Mouse (Mus musculus) CH12.LX (cell line): Measurements from ENCODE around the gene Pgls. TPM values are rescaled to one million over a fixed set of nuclear protein-coding genes. Genes with fewer than 3 reads are reported as not detected.

Experiments used
- DNase-seq: peaks from one replicate; pipeline ENCODE4 v3.0.0-alpha.2; 2013; ENCODE audit errors: extremely low read depth
- H3K27ac ChIP-seq: 2 replicates; pipeline ENCODE4 v1.5.1; 2012; ENCODE audit warnings: low read depth, mild to moderate bottlenecking, control low read depth, moderate library complexity; ENCODE audit not compliant: insufficient read depth
- H3K27me3 ChIP-seq: replicated peaks from 2 replicates; pipeline ENCODE3; 2012; ENCODE audit warnings: inconsistent platforms
- H3K36me3 ChIP-seq, 2 experiments: replicated peaks in 1 of 2; 2 replicates each; pipeline versions ENCODE3 to v1.6.1; 2012; ENCODE audit warnings: inconsistent platforms in 1 of 2, low read length in 1 of 2, mild to moderate bottlenecking in 1 of 2, mixed read lengths in 1 of 2, moderate library complexity in 1 of 2; ENCODE audit not compliant: control insufficient read depth in 1 of 2, insufficient read depth in 1 of 2
- H3K4me1 ChIP-seq, 2 experiments: 2 replicates each; pipeline ENCODE4 v1.6.1; 2012; ENCODE audit warnings: inconsistent platforms in 1 of 2, moderate library complexity in 1 of 2; ENCODE audit not compliant: insufficient read depth in 2 of 2, control insufficient read depth in 1 of 2
- H3K4me2 ChIP-seq: 2 replicates; pipeline ENCODE4 v1.6.1; 2012; ENCODE audit warnings: low read depth, mild to moderate bottlenecking, control low read depth; ENCODE audit not compliant: poor library complexity, insufficient read depth, severe bottlenecking
- H3K4me3 ChIP-seq, 3 experiments: fragments of 150-350 bp in 1 of 3; sonication (generic) in 1 of 3; replicated peaks in 1 of 3; 2 replicates each; pipeline versions ENCODE3 to v1.5.1; 2011 to 2012; ENCODE audit warnings: low read depth in 2 of 3, low read length in 2 of 3, mild to moderate bottlenecking in 2 of 3, moderate library complexity in 2 of 3, control low read depth in 1 of 3, improper control_type of control experiment in 1 of 3, inconsistent platforms in 1 of 3, mixed read lengths in 1 of 3; ENCODE audit not compliant: poor library complexity in 1 of 3
- H3K79me2 ChIP-seq: replicated peaks from 2 replicates; pipeline ENCODE4 v1.6.1; 2012; ENCODE audit warnings: mild to moderate bottlenecking, moderate library complexity; ENCODE audit not compliant: control insufficient read depth, poor library complexity, insufficient read depth, severe bottlenecking; ENCODE audit errors: extremely low read depth
- H3K9ac ChIP-seq: 2 replicates; pipeline ENCODE4 v1.6.1; 2012; ENCODE audit warnings: low read depth, mild to moderate bottlenecking, control low read depth, moderate library complexity; ENCODE audit not compliant: insufficient read depth
- H3K9me3 ChIP-seq: replicated peaks from 2 replicates; pipeline ENCODE3; 2012; ENCODE audit warnings: low read length, inconsistent platforms, mixed read lengths
- CHD1 ChIP-seq: IDR thresholded peaks from 2 replicates; pipeline ENCODE4 v1.6.1; 2012; ENCODE audit warnings: low read depth, low read length, improper control_type of control experiment, inconsistent platforms
- CHD2 ChIP-seq: IDR thresholded peaks from 2 replicates; pipeline ENCODE4 v1.6.1; 2011; ENCODE audit warnings: low read length, improper control_type of control experiment
- CTCF ChIP-seq, 2 experiments: IDR thresholded peaks in 1 of 2; conservative IDR thresholded peaks in 1 of 2; 2 replicates each; pipeline ENCODE4 v1.5.1; 2011 to 2012; ENCODE audit warnings: low read depth in 2 of 2, low read length in 2 of 2, improper control_type of control experiment in 1 of 2, inconsistent platforms in 1 of 2, mild to moderate bottlenecking in 1 of 2, moderate library complexity in 1 of 2
- E2F4 ChIP-seq: IDR thresholded peaks from 2 replicates; pipeline ENCODE4 v1.6.1; 2011; ENCODE audit warnings: low read depth, low read length, improper control_type of control experiment; ENCODE audit not compliant: insufficient replicate concordance
- ELF1 ChIP-seq: IDR thresholded peaks from 2 replicates; pipeline ENCODE4 v1.6.1; 2014; ENCODE audit warnings: low read depth, mild to moderate bottlenecking, inconsistent platforms, low read length, improper control_type of control experiment
- EP300 ChIP-seq: IDR thresholded peaks from 2 replicates; pipeline ENCODE4 v1.6.1; 2011; ENCODE audit warnings: low read length, improper control_type of control experiment
- ETS1 ChIP-seq: conservative IDR thresholded peaks from 2 replicates; pipeline ENCODE4 v1.6.1; 2012; ENCODE audit warnings: low read depth, mild to moderate bottlenecking, inconsistent platforms, low read length, improper control_type of control experiment, moderate library complexity
- GABPA ChIP-seq: IDR thresholded peaks from 2 replicates; pipeline ENCODE4 v1.6.1; 2012; ENCODE audit warnings: low read depth, low read length, improper control_type of control experiment, inconsistent platforms; ENCODE audit not compliant: insufficient replicate concordance
- IRF4 ChIP-seq: IDR thresholded peaks from 2 replicates; pipeline ENCODE4 v1.6.1; 2014; ENCODE audit warnings: low read depth, mild to moderate bottlenecking, inconsistent platforms, low read length, improper control_type of control experiment
- JUN ChIP-seq: IDR thresholded peaks from 2 replicates; pipeline ENCODE4 v1.6.1; 2011; ENCODE audit warnings: low read depth, mild to moderate bottlenecking, low read length, improper control_type of control experiment, moderate library complexity; ENCODE audit not compliant: insufficient read depth
- JUND ChIP-seq: conservative IDR thresholded peaks from 2 replicates; pipeline ENCODE4 v1.6.1; 2011; ENCODE audit warnings: low read depth, low read length, improper control_type of control experiment
- KAT2A ChIP-seq: IDR thresholded peaks from 2 replicates; pipeline ENCODE4 v1.6.1; 2012; ENCODE audit warnings: low read length, improper control_type of control experiment, inconsistent platforms; ENCODE audit not compliant: insufficient replicate concordance
- MAFK ChIP-seq: IDR thresholded peaks from 2 replicates; pipeline ENCODE4 v1.6.1; 2011; ENCODE audit warnings: low read length, improper control_type of control experiment; ENCODE audit not compliant: insufficient replicate concordance
- MAX ChIP-seq: IDR thresholded peaks from 2 replicates; pipeline ENCODE4 v1.6.1; 2011; ENCODE audit warnings: low read length, improper control_type of control experiment
- MAZ ChIP-seq: IDR thresholded peaks from 2 replicates; pipeline ENCODE4 v1.6.1; 2012; ENCODE audit warnings: low read depth, mild to moderate bottlenecking, inconsistent platforms, low read length, improper control_type of control experiment, moderate library complexity
- MEF2A ChIP-seq: IDR thresholded peaks from 2 replicates; pipeline ENCODE4 v1.6.1; 2014; ENCODE audit warnings: low read depth, mild to moderate bottlenecking, inconsistent platforms, low read length, improper control_type of control experiment, borderline replicate concordance
- MXI1 ChIP-seq: IDR thresholded peaks from 2 replicates; pipeline ENCODE4 v1.6.1; 2011; ENCODE audit warnings: mild to moderate bottlenecking, low read depth, low read length, improper control_type of control experiment
- MYC ChIP-seq: IDR thresholded peaks from 2 replicates; pipeline ENCODE4 v1.6.1; 2011; ENCODE audit warnings: low read depth, mild to moderate bottlenecking, improper control_type of control experiment, low read length
- NELFE ChIP-seq: IDR thresholded peaks from 2 replicates; pipeline ENCODE4 v1.6.1; 2011; ENCODE audit warnings: low read depth, low read length, improper control_type of control experiment
- NRF1 ChIP-seq: IDR thresholded peaks from 2 replicates; pipeline ENCODE4 v1.6.1; 2014; ENCODE audit warnings: low read depth, mild to moderate bottlenecking, inconsistent platforms, low read length, improper control_type of control experiment, moderate library complexity
- POLR2A ChIP-seq: IDR thresholded peaks from 2 replicates; pipeline ENCODE4 v1.6.1; 2011; ENCODE audit warnings: low read depth, mild to moderate bottlenecking, improper control_type of control experiment, low read length
- POLR2AphosphoS2 ChIP-seq: IDR thresholded peaks from 2 replicates; pipeline ENCODE4 v1.6.1; 2011; ENCODE audit warnings: low read depth, low read length, improper control_type of control experiment
- RAD21 ChIP-seq: IDR thresholded peaks from 2 replicates; pipeline ENCODE4 v1.6.1; 2011; ENCODE audit warnings: low read depth, mild to moderate bottlenecking, low read length, improper control_type of control experiment, moderate library complexity
- SIN3A ChIP-seq: IDR thresholded peaks from 2 replicates; pipeline ENCODE4 v1.6.1; 2012; ENCODE audit warnings: low read length, improper control_type of control experiment, inconsistent platforms
- SMC3 ChIP-seq: IDR thresholded peaks from 2 replicates; pipeline ENCODE4 v1.6.1; 2011; ENCODE audit warnings: low read depth, low read length, improper control_type of control experiment
- TBP ChIP-seq: conservative IDR thresholded peaks from 2 replicates; pipeline ENCODE4 v1.6.1; 2011; ENCODE audit warnings: low read depth, low read length, improper control_type of control experiment
- TCF12 ChIP-seq: IDR thresholded peaks from 2 replicates; pipeline ENCODE4 v1.6.1; 2014; ENCODE audit warnings: low read depth, mild to moderate bottlenecking, inconsistent platforms, low read length, improper control_type of control experiment
- USF1 ChIP-seq: IDR thresholded peaks from 2 replicates; pipeline ENCODE4 v1.6.1; 2014; ENCODE audit warnings: low read depth, mild to moderate bottlenecking, inconsistent platforms, low read length, improper control_type of control experiment
- USF2 ChIP-seq: conservative IDR thresholded peaks from 2 replicates; pipeline ENCODE4 v1.6.1; 2011; ENCODE audit warnings: low read depth, low read length, improper control_type of control experiment
- ZC3H11A ChIP-seq: IDR thresholded peaks from 2 replicates; pipeline ENCODE4 v1.6.1; 2012; ENCODE audit warnings: low read depth, mild to moderate bottlenecking, inconsistent platforms, low read length, improper control_type of control experiment
- ZKSCAN1 ChIP-seq: IDR thresholded peaks from 2 replicates; pipeline ENCODE4 v1.6.1; 2012; ENCODE audit warnings: low read depth, inconsistent platforms, low read length, improper control_type of control experiment, borderline replicate concordance
- ZMIZ1 ChIP-seq: IDR thresholded peaks from 2 replicates; pipeline ENCODE4 v1.6.1; 2012; ENCODE audit warnings: low read depth, mild to moderate bottlenecking, inconsistent platforms, low read length, improper control_type of control experiment
- ZNF384 ChIP-seq: IDR thresholded peaks from 2 replicates; pipeline ENCODE4 v1.6.1; 2012; ENCODE audit warnings: low read depth, low read length, improper control_type of control experiment, inconsistent platforms
- dilution Hi-C: fragments of 300-500 bp; cut with MboI; formaldehyde crosslinking; loops from 2 replicates; pipeline ENCODE4 v1.14.3; 2020; ENCODE audit warnings: low sequenced_read_pairs; ENCODE audit not compliant: extremely low pct_unique_long_range_greater_than_20kb, extremely low pct_ligation_motif_present
- in situ Hi-C: fragments of 300-500 bp; cut with MboI; formaldehyde crosslinking; loops from 3 replicates; pipeline ENCODE4 v1.14.3; 2019; ENCODE audit warnings: low sequenced_read_pairs, low pct_ligation_motif_present, low pct_unique_long_range_greater_than_20kb, mixed read lengths
- polyA plus RNA-seq: library from polyadenylated mRNA; unstranded; fragments of >175 nt; gene quantifications from 2 replicates; pipeline ENCODE4 v1.2.1, GENCODE M21; 2012; ENCODE audit warnings: low read depth; ENCODE audit not compliant: insufficient read length
- total RNA-seq, 2 experiments: library from RNA; depleted of rRNA; stranded (reverse); fragments of 300-350 nt in 1 of 2; fragments of >200 nt in 1 of 2; gene quantifications; 2 replicates each; pipeline ENCODE4 v1.2.3; 2012 to 2014

The Pgls gene
- total and polyA plus RNA-seq, 3 experiments, result 74.9 to 215 (median 118) TPM

DNA sequence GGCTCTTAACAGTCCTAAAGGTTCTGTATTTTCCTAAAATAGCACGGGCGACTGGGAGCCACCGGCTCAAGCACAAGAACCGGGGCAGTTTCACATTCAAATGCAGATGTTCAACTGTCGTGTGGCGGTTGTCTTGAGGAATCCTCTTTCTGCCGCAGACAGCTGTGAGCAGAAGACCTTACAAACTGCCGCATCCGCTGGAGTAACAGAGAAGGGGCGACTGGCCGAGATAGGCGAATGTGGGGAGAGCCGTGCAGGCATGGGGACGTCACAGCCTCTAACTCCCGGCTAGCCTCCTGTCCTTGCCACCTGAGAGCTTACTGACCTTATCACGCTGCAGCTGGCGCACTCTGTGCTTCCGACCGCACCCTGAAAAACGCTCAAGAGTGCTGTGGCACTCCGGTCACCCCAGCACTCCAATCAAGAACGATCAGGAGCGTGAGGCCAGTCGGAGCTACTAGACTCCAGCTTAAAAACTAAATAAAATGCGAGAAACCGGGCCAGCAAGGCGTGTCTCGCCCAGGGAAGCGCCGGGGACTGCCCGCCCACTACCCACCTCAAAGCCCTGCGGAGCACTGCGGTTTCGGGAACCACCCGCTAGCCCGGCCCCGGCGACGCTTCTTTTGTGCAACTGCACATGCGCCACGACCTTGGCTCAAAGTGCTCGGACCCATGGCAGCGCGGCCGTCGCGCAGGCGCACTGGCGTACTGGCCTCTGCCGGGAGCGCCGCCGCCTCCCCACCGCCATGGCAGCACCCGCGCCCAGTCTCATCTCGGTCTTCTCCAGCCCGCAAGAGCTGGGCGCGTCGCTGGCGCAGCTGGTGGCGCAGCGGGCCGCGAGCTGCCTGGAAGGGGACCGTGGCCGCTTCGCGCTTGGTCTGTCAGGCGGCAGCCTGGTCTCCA, at the start of gene Pgls (continued):
- peak; percentile 67 for TF ChIP-seq TCF12

GRCm38 (mm10) chr8:71542632-71543343, 49.2 kb upstream of the Pgls start, which contains the start of gene Mvb12a:
Gene Mvb12a (plus strand): TSS chr8:71542922.
- H3K4me2 ChIP-seq, result peak within 1 kb of the TSS; percentile 65
- H3K36me3 ChIP-seq, result peaks cover 27 to 38% of the 10 kb centered on the region in 2 experiments
- TF ChIP-seq SIN3A (peak; percentile 83; the same call in 1 of the 2 replicates), MYC (peak; percentile 75; the same call in 1 of the 2 replicates), JUND (0 out of 2 replicates have a peak, but pooled peaks have one; percentile 22), NRF1 (peak; percentile 99), IRF4 (peak; percentile 34; the same call in 1 of the 2 replicates), E2F4 (peak; percentile 68; the same call in 1 of the 2 replicates), SMC3 (peak; percentile 3; the same call in 1 of the 2 replicates), MAFK (no peak), POLR2AphosphoS2 (0 out of 2 replicates have a peak, but pooled peaks have one; percentile 47), ZC3H11A (no peak), MXI1 (0 out of 2 replicates have a peak, but pooled peaks have one; percentile 62), JUN (no peak), RAD21 (no peak), ELF1 (peak; percentile 96), CTCF (conservative IDR thresholded peaks at IDR 0.05 in 1 of 2, IDR thresholded peaks at IDR 0.05 in 1 of 2; ENCODE audit: low read depth in 2 of 2, low read length in 2 of 2) (no peak), EP300 (no peak), ZNF384 (peak; percentile 45; the same call in 1 of the 2 replicates), ZMIZ1 (peak; percentile 52; the same call in 1 of the 2 replicates), ZKSCAN1 (no peak), CHD1 (no peak), TCF12 (peak; percentile 60; the same call in 1 of the 2 replicates), POLR2A (peak; percentile 47; the same call in 1 of the 2 replicates), NELFE (peak; percentile 70; the same call in 1 of the 2 replicates), GABPA (peak; percentile 58; the same call in 1 of the 2 replicates), ETS1 (no peak; the same call in 1 of the 2 replicates), KAT2A (peak; percentile 96), TBP (0 out of 2 replicates have a peak, but pooled peaks have one; percentile 2), CHD2 (peak; percentile 84), USF1 (peak; percentile 57), MEF2A (peak; percentile 53), USF2 (no peak), MAZ (peak; percentile 84), MAX (peak; percentile 31)

More at GRCm38 (mm10) chr8:71542632-71543343, 49.2 kb upstream of the Pgls start, which contains the start of gene Mvb12a:
- peak; percentile 100 for DNase-seq
- Histone ChIP-seq H3K9me3 (no peaks in the 10 kb centered on the region), H3K79me2 (peaks cover 17% of the 10 kb centered on the region), H3K4me3 (peak within 1 kb of the TSS; percentile 79 to 98 (median 80)), H3K4me1 (peaks cover 9 to 36% of the 10 kb centered on the region in 2 experiments; a peak in 3 of 4 replicates), H3K27ac (peak within 1 kb of the TSS; percentile 14), H3K27me3 (no peaks in the 10 kb centered on the region), H3K9ac (peak within 1 kb of the TSS; percentile 72)
- in situ Hi-C loops (no loop called here), dilution Hi-C loops (no loop called here)
